22 mouse cellular contexts compared by ENCODE assay signal in genomic region chr7:114157716-114158278, GRCm38 (mm10). TPM values are rescaled to one million over a fixed set of nuclear protein-coding genes. Genes with fewer than 3 reads are reported as not detected.
DNase-seq lines count a peak whose midpoint lies in the region; ATAC-seq lines count a peak whose summit lies in the region.
"Had no signal": no experiment of that assay in that cellular context is flagged by ENCODE, and none has a peak within 500 bp of the region (broad histone marks: within the 10 kb centered on the region; RNA-seq: fewer than 3 reads in every experiment).

No protein-coding gene starts in this region.

- no peak overlapping the region for H3K9ac ChIP-seq in midbrain, embryonic 14.5 days (replicated peaks; ENCODE audit: low read length)
- H3K9ac ChIP-seq in heart, embryonic 12.5 days: no peak overlapping the region
- H3K9ac ChIP-seq: liver, embryonic 12.5 days; lung, embryonic 14.5 days; midbrain, embryonic 12.5 days had no signal

- no peak overlapping the region for H3K27ac ChIP-seq in midbrain, embryonic 14.5 days (replicated peaks; ENCODE audit: low read depth, low read length)
- H3K27ac ChIP-seq in midbrain, embryonic 10.5 days (replicated peaks): no peak overlapping the region
- no peak overlapping the region for H3K27ac ChIP-seq in heart, embryonic 12.5 days (ENCODE audit: poor library complexity, severe bottlenecking)
- H3K27ac ChIP-seq: heart, embryonic 10.5 days; left cerebral cortex, adult 2 months; liver, embryonic 12.5 days; midbrain, embryonic 12.5 days had no signal

- H3K9me3 ChIP-seq in midbrain, embryonic 14.5 days (ENCODE audit: control insufficient read depth, low read length): no peaks in the 10 kb centered on the region
- H3K9me3 ChIP-seq in midbrain, embryonic 10.5 days (replicated peaks): no peaks in the 10 kb centered on the region
- H3K9me3 ChIP-seq in heart, embryonic 12.5 days (replicated peaks): no peaks in the 10 kb centered on the region
- H3K9me3 ChIP-seq: heart, embryonic 10.5 days; liver, embryonic 12.5 days; midbrain, embryonic 12.5 days had no signal

- ATAC-seq in midbrain, embryonic 14.5 days (ENCODE audit: low FRiP score, low TSS enrichment): no peak
- ATAC-seq in heart, embryonic 12.5 days (ENCODE audit: insufficient number of reproducible peaks, low FRiP score): no peak
- ATAC-seq: hindbrain, embryonic 16.5 days; liver, embryonic 12.5 days had no signal

- no peaks in the 10 kb centered on the region for H3K27me3 ChIP-seq in midbrain, embryonic 14.5 days (ENCODE audit: control insufficient read depth, insufficient read depth, low read length)
- no peaks in the 10 kb centered on the region for H3K27me3 ChIP-seq in midbrain, embryonic 10.5 days (ENCODE audit: low read depth, poor library complexity, severe bottlenecking)
- H3K27me3 ChIP-seq in heart, embryonic 12.5 days (replicated peaks): no peaks in the 10 kb centered on the region
- H3K27me3 ChIP-seq: CH12.LX; liver, embryonic 12.5 days; midbrain, embryonic 12.5 days had no signal

- H3K4me3 ChIP-seq in midbrain, embryonic 14.5 days (replicated peaks; ENCODE audit: low read depth, low read length): no peak overlapping the region
- H3K4me3 ChIP-seq in midbrain, embryonic 10.5 days: no peak overlapping the region
- H3K4me3 ChIP-seq in heart, embryonic 12.5 days: no peak overlapping the region
- H3K4me3 ChIP-seq: heart, embryonic 10.5 days; left cerebral cortex, adult 2 months; liver, embryonic 12.5 days; midbrain, embryonic 12.5 days had no signal

- H3K4me1 ChIP-seq in midbrain, embryonic 14.5 days (ENCODE audit: control insufficient read depth, insufficient read depth, low read length): no peaks in the 10 kb centered on the region
- H3K4me1 ChIP-seq in midbrain, embryonic 10.5 days: no peaks in the 10 kb centered on the region
- 0 out of 2 replicates have a peak, but pooled peaks cover 4% of the 10 kb centered on the region for H3K4me1 ChIP-seq in heart, embryonic 12.5 days (replicated peaks)
- H3K4me1 ChIP-seq: liver, embryonic 12.5 days; midbrain, embryonic 12.5 days had no signal

- no peaks in the 10 kb centered on the region for H3K36me3 ChIP-seq in midbrain, embryonic 14.5 days (ENCODE audit: control insufficient read depth, insufficient read depth, low read length)
- H3K36me3 ChIP-seq in midbrain, embryonic 10.5 days: no peaks in the 10 kb centered on the region
- no peaks in the 10 kb centered on the region for H3K36me3 ChIP-seq in heart, embryonic 12.5 days
- H3K36me3 ChIP-seq: heart, embryonic 10.5 days; liver, embryonic 12.5 days; midbrain, embryonic 12.5 days had no signal

- no peak overlapping the region for H3K4me2 ChIP-seq in midbrain, embryonic 14.5 days (ENCODE audit: low read length)
- H3K4me2 ChIP-seq in heart, embryonic 12.5 days: no peak overlapping the region
- H3K4me2 ChIP-seq: liver, embryonic 12.5 days; lung, embryonic 14.5 days; midbrain, embryonic 12.5 days had no signal

- peak; percentile 20 to 38 for DNase-seq in cerebellum, postnatal 14 days
- DNase-seq in cerebellum, adult 9-11 months: no peak
- peak; percentile 35 for DNase-seq in midbrain, embryonic 14.5 days
- DNase-seq in midbrain, embryonic 10.5 days (ENCODE audit: low spot score): no peak
- peak; percentile 34 to 46 for DNase-seq in layer of hippocampus, adult 8-10 months (ENCODE audit: low spot score in 2 of 2)
- peak; percentile 16 for DNase-seq in thymus, postnatal 25 days
- no peak for DNase-seq in urinary bladder, postnatal 4 days (ENCODE audit: low spot score in 2 of 2)
- DNase-seq: adrenal gland, postnatal 10 days; cerebellum, adult 8-10 months; gastrocnemius, postnatal 14 days; kidney, adult 18-20 months; kidney, postnatal 14 days; lung, embryonic 14.5 days; lung, postnatal 4 days; spleen, adult 18-20 months had no signal

- WGBS in midbrain, embryonic 14.5 days: 77% methylated on average over 12 of the region's 12 CpGs
- WGBS in midbrain, embryonic 10.5 days: 87% methylated on average over 12 of the region's 12 CpGs
- WGBS in heart, embryonic 12.5 days: 89% methylated on average over 12 of the region's 12 CpGs

RNA-seq across cellular contexts. Expression of gene Rras2, which starts 40.2 kb away (rescaled TPM):
- 18.2 and 23.9 TPM in 2 replicates for polyA plus RNA-seq in midbrain, embryonic 14.5 days (2014; fragmentation: Nextera tagmentation; extraction: Ambion mirVana)
- 24.9 and 27.2 TPM in 2 replicates for polyA plus RNA-seq in midbrain, embryonic 10.5 days (2016; fragmentation: Nextera tagmentation; extraction: Ambion mirVana)
- 10 to 100 TPM; 21.6 to 25.8 (median 23.3) TPM for total RNA-seq in layer of hippocampus, adult 8-10 months (2022)
- polyA plus RNA-seq in heart, embryonic 12.5 days (2016; fragmentation: Nextera tagmentation; extraction: Ambion mirVana): 61.6 and 65.6 TPM in 2 replicates

Comparison
In these comparisons a context has a peak if more than half of its experiments do, and no peak if none do; other contexts are left out.
1. DNase-seq: peak in cerebellum, postnatal 14 days (2 of 2), midbrain, embryonic 14.5 days (single experiment), layer of hippocampus, adult 8-10 months (2 of 2) and thymus, postnatal 25 days (single experiment); none in cerebellum, adult 9-11 months (single experiment), midbrain, embryonic 10.5 days (single experiment) and urinary bladder, postnatal 4 days (0 of 2).